Mouse (Mus musculus): ENCODE data around the gene Pelo.

DNA sequence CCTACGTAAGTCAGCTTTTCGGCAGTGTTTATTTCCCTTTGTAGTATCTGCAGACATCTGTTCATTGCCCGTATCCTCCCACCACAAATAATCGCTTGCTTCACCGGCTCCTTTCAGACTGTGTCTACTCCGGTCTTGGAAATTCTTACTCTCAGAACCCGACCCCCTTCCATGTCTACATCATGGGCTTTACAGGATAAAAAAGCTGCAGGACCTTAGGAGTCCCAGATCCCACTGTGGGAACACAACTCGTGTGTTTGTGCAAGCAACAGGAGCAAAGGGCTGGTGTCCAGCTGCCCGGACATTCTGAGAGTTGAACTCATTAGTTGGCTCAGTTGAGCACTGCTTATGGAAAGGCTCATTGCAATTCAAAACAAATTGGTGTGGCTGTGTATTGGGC is 35.2 kb downstream of the Pelo start:
- no peak for TF ChIP-seq EP300 (IDR thresholded peaks at IDR 0.05; ENCODE audit: low read depth)
- no peak for TF ChIP-seq CTCF (IDR thresholded peaks at IDR 0.05; ENCODE audit: low read depth)

Data from liver, postnatal 0 days (tissue).